Mouse (Mus musculus) frontal cortex, postnatal 25 days (tissue): ENCODE data around the gene Dusp23.

ENCODE experiments used
- DNase-seq, 2 experiments: peaks; one replicate each; pipeline ENCODE4 v3.0.0; 2022; ENCODE audit warnings: low spot score in 2 of 2

Gene Dusp23

DNA sequence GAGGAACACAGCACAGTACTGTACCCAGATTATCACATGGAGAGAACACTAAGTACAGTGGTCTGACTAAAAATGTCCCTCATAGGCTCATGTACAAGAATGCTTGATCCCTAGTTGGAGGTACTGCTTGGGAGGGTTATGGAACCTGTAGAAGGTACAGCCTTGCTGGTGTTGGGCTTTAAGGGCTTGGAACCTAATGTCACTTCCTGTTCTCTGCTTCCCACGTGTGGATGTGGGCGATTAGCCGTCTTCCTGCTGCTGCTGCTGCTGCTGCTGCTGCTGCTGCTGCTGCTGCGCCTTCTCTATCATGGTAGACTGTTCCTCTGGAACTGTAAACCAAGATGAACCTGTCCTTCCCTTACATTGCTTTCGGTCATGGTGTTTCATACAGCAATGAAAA lies 9.2 kb downstream of the Dusp23 start:
- DNase-seq: no peak

DNA sequence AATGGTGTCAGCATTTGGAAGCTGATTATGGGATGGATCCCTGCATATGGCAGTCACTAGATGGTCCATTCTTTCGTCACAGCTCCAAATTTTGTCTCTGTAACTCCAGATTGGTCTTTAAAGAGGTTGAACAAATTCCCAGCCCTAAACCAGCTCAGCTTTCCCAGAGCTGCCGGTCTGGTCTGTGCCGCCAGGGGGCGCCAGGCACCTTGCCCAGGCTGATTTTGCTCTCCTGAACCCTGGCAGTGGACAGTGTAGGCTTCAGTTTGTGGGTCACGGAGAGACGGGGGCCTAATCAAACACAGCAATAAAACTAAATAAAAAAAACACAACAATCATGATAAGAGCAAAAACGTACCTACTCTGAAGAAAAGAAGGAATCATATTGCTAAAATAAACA lies 13.5 kb downstream of the Dusp23 start:
- peak; percentile 58 to 60 for DNase-seq

DNA sequence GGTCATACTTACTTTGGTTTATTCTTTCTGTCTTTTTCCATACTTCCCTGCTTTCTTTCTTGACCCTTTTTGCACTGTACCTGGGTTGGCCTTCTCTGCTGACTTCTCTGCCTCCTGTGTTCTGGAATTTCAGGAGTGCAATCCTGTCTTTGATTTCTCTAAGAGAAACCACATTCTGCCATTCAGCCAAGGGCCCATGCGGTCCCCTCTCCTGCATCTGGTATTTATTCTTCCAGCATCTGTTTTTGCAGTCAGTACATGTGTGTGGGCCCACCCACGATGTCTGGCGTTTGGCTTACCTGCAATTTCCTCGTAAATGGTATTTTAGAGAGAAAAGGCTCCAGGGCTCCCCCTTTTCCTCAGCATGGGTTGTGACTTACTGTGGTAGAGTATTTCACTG lies 14.6 kb downstream of the Dusp23 start:
- DNase-seq: no peak

GRCm38 (mm10) chr1:172617365-172618076 lies 15.2 kb downstream of the Dusp23 start:
- no peak for DNase-seq

- no peak for DNase-seq
Observed at GRCm38 (mm10) chr1:172616537-172617300, 16.0 kb downstream of the Dusp23 start.

DNA sequence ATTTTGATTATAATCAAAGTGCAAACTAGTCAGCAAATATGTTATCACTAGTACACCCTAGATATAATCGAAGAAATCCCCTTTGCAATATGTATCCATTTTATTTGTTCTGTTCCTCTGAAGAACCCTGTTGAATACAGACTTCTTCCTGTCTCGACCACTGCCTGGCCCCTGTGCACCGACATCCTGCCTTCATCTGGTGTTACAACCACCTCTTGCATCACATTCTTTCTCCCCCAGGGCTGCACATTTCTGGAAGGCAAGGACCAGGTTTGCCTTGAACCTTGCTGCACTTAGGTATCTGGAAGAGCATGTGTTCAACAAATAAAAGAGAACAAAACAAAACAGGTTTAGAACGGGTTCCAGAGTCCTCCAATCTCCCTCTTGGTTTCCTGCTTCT lies 17.4 kb downstream of the Dusp23 start:
- no peak for DNase-seq

- no peak for DNase-seq
Observed at GRCm38 (mm10) chr1:172614654-172615053, 18.1 kb downstream of the Dusp23 start.

- DNase-seq: no peak
Observed at GRCm38 (mm10) chr1:172612745-172613144, 20.0 kb downstream of the Dusp23 start.

- DNase-seq: no peak
Observed at GRCm38 (mm10) chr1:172611304-172611703, 21.5 kb downstream of the Dusp23 start.

DNA sequence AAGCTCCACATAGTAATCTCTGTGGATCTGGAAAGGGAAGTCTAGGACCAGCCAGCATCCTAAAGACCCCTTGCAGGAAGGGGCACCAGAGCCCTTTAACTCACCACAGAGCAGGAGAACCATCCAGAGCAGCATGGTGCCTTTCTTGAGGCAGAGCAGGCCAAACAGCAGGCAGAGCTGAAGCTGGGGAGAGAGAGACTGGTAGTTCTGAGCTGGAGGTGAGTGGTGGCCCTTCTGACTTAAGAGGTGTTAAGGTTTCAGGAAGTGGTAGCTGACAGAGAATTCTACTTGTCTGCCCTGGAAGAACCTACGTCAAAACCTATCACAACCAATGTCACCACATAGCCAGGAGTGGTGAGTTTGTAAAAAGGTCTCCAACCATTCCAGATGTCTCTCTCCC lies 30.4 kb downstream of the Dusp23 start, which contains the start of gene Fcrl6:
Fcrl6 (minus strand) TSS at position 226 of the 400 bp plus-strand sequence.
- DNase-seq: no peak

- peak; percentile 26 to 32 for DNase-seq
Observed at GRCm38 (mm10) chr1:172594495-172594894, 38.3 kb downstream of the Dusp23 start.

GRCm38 (mm10) chr1:172593956-172594355 lies 38.8 kb downstream of the Dusp23 start:
- DNase-seq: no peak

GRCm38 (mm10) chr1:172593321-172593720 lies 39.4 kb downstream of the Dusp23 start:
- no peak for DNase-seq

DNA sequence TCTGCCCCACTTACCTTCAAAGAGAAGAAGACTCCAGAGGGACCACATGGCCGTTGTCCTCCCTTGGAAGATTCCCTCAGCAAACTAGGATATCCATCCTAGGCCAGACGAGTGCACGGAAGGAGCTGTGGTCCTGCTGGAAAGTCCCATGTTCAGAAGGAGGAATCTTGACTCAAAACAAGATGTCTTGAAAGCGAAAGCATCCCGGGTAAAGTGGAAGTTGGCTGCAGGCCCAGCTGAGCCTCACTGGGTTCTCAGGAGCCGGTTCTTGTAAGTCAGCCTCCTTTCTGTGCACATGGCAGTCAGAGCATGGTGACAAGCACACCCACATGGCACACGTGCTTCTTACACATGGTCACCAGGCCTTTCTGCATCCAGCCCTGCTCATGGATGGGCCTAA lies 42.4 kb downstream of the Dusp23 start, which contains the start of gene Slamf8:
Slamf8 (minus strand) TSS at position 184 of the 400 bp plus-strand sequence.
- no peak for DNase-seq

GRCm38 (mm10) chr1:172585612-172586567 lies 46.9 kb downstream of the Dusp23 start:
- DNase-seq: no peak

DNA sequence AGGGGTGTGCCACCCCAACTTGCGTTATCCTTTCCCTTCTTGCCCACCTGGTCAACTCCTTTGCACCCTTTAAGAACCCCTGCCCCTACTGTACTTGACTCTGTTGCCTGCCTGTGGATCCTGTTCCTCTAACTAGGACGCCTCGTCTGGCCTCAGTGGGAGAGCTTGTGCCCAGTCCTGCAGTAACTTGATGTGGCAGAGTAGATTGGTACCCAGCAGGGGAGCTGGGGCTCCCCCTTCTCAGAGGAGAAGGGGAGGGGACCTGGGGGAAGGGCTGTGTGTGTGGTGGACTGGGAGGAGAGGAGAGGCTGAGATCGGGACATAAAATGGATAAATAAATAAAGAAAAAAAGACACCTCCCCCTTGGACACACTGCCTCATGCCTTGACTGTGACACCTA lies 47.7 kb downstream of the Dusp23 start:
- DNase-seq: no peak

DNA sequence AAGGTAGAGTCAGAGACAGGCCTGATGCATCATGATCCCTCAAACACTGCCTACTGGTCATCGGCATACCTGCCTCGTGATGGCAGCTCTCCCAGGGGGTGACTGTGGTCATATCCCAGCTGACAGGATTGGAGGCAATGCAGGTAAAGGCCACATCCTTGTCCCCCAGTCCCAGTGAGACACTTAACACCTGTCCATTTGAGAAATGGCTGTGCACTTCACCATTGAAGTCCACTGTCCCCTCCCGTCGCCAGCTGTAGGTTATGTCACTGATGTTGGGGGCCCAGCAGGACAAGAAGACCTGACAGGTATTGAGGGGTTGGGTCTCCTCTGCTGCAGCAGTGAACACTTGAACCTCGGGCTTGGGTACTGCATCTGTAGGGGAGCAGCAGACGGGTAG lies 48.5 kb downstream of the Dusp23 start:
- no peak for DNase-seq

DNA sequence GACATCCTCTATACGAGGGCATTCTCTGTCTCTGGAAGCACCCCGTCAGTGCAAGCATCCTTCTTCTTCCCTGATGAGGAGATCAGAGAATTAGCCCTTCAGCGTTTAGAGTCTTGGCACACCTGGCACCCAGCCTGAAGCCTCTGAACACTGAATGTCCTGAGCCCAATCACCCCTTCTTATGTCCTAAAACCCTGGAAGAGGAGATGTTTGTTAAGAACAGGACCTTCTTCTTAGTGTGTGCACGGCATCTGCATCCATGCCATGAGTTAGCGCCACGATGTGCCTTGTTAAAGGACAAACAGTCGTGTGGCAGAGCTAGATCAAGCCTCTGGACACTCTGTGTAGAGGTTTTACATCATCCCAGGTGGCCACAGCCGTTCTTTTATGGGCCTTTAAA lies 50.3 kb downstream of the Dusp23 start:
- DNase-seq: no peak
